Mouse (Mus musculus): ENCODE data around the gene Ucn3.

The Ucn3 gene

GRCm38 (mm10) chr13:3892601-3893000 is 52.5 kb downstream of the Ucn3 start:
- peak; percentile 24 for DNase-seq (ENCODE audit: low read depth, low spot score)

- no peak for DNase-seq (ENCODE audit: low read depth, low spot score)
Measured at GRCm38 (mm10) chr13:3891479-3892087, 53.6 kb downstream of the Ucn3 start.

Data from CD4-positive, CD25-positive, alpha-beta regulatory T cell, adult 2 months (primary cell).